Mouse (Mus musculus) forebrain, embryonic 16.5 days (tissue): ENCODE results near the gene Prkce. TPM values are rescaled to one million over a fixed set of nuclear protein-coding genes. Genes with fewer than 3 reads are reported as not detected.

Experiments used
- ATAC-seq: fragments of 200-750 bp; cut with Nextera tagmentation; 2 replicates; pipeline ENCODE4 v1.8.0; 2017; ENCODE audit warnings: mild to moderate bottlenecking, moderate library complexity
- H3K27ac ChIP-seq: fragments of 300-500 bp; sonication (generic); 2 replicates; pipeline ENCODE4 v1.5.1; 2014; ENCODE audit warnings: low read length, control low read depth
- H3K27me3 ChIP-seq: fragments of 300-500 bp; sonication (generic); replicated peaks from 2 replicates; pipeline ENCODE4 v1.6.1; 2014; ENCODE audit warnings: low read length; ENCODE audit not compliant: control insufficient read depth, insufficient read depth
- H3K36me3 ChIP-seq: fragments of 300-500 bp; sonication (generic); 2 replicates; pipeline ENCODE4 v1.6.1; 2014; ENCODE audit not compliant: control insufficient read depth, insufficient read depth
- H3K4me1 ChIP-seq: fragments of 300-500 bp; sonication (generic); replicated peaks from 2 replicates; pipeline ENCODE4 v1.6.1; 2014; ENCODE audit warnings: low read length; ENCODE audit not compliant: control insufficient read depth, insufficient read depth
- H3K4me2 ChIP-seq: fragments of 300-500 bp; sonication (generic); 2 replicates; pipeline ENCODE4 v1.6.1; 2014; ENCODE audit warnings: mild to moderate bottlenecking, low read length, control low read depth
- H3K4me3 ChIP-seq: fragments of 300-500 bp; sonication (generic); replicated peaks from 2 replicates; pipeline ENCODE4 v1.5.1; 2014; ENCODE audit warnings: mild to moderate bottlenecking, low read length, control low read depth
- H3K9ac ChIP-seq: fragments of 300-500 bp; sonication (generic); replicated peaks from 2 replicates; pipeline ENCODE4 v1.6.1; 2014; ENCODE audit warnings: low read depth, low read length, control low read depth
- H3K9me3 ChIP-seq: fragments of 300-500 bp; sonication (generic); 2 replicates; pipeline ENCODE4 v1.6.1; 2016; ENCODE audit warnings: low read length; ENCODE audit not compliant: control insufficient read depth
- WGBS: fragments of 180-500 bp; shearing (Covaris S2); extraction: QIAGEN DNeasy Blood & Tissue Kit; methylation state at CpG from one replicate; pipeline ENCODE4 v1.1.7; 2014; 5-methylcytosine and 5-hydroxymethylcytosine counted together
- polyA plus RNA-seq: library from polyadenylated mRNA; unstranded; fragments of >200 nt; fragmentation: Nextera tagmentation; extraction: Ambion mirVana; gene quantifications from 2 replicates; pipeline ENCODE4 v1.2.1, GENCODE M21; 2015

Prkce gene
- polyA plus RNA-seq, 1 experiment from 2014 or later = 42.9 TPM

GRCm38 (mm10) chr17:86529003-86529402 is 361.4 kb downstream of the Prkce start:
- Histone ChIP-seq H3K27me3 (no peaks in the 10 kb centered on the region), H3K27ac (no peak overlapping the region), H3K4me2 (no peak overlapping the region), H3K4me1 (no peaks in the 10 kb centered on the region), H3K9ac (no peak overlapping the region), H3K36me3 (no peaks in the 10 kb centered on the region), H3K4me3 (no peak overlapping the region), H3K9me3 (no peaks in the 10 kb centered on the region)
- 88% methylated on average over 10 of the region's 10 CpGs for WGBS
- ATAC-seq = no peak

GRCm38 (mm10) chr17:86529411-86529810 is 361.8 kb downstream of the Prkce start:
- WGBS = 82% methylated on average over 4 of the region's 4 CpGs
- Histone ChIP-seq H3K27me3 (no peaks in the 10 kb centered on the region), H3K36me3 (no peaks in the 10 kb centered on the region)

GRCm38 (mm10) chr17:86531231-86531630 is 363.6 kb downstream of the Prkce start:
- WGBS = 88% methylated on average over 6 of the region's 6 CpGs
- Histone ChIP-seq H3K9me3 (no peaks in the 10 kb centered on the region), H3K36me3 (no peaks in the 10 kb centered on the region), H3K27me3 (no peaks in the 10 kb centered on the region), H3K4me3 (no peak overlapping the region), H3K4me2 (no peak overlapping the region), H3K4me1 (peaks cover 4% of the 10 kb centered on the region; the same call in 1 of the 2 replicates), H3K27ac (no peak overlapping the region), H3K9ac (no peak overlapping the region)
- no peak for ATAC-seq

More at GRCm38 (mm10) chr17:86529411-86529810, 361.8 kb downstream of the Prkce start:
- H3K27ac ChIP-seq = no peak overlapping the region
- no peaks in the 10 kb centered on the region for H3K9me3 ChIP-seq
- H3K9ac ChIP-seq = no peak overlapping the region
- ATAC-seq = no peak
- H3K4me3 ChIP-seq = no peak overlapping the region
- no peak overlapping the region for H3K4me2 ChIP-seq
- H3K4me1 ChIP-seq = no peaks in the 10 kb centered on the region

GRCm38 (mm10) chr17:86532783-86533548 is 365.4 kb downstream of the Prkce start:
- Histone ChIP-seq H3K4me2 (no peak overlapping the region), H3K27ac (no peak overlapping the region), H3K27me3 (no peaks in the 10 kb centered on the region), H3K36me3 (no peaks in the 10 kb centered on the region), H3K4me3 (no peak overlapping the region), H3K4me1 (peaks cover 4% of the 10 kb centered on the region; the same call in 1 of the 2 replicates), H3K9me3 (no peaks in the 10 kb centered on the region), H3K9ac (no peak overlapping the region)
- 81% methylated on average over 17 of the region's 17 CpGs for WGBS
- ATAC-seq = no peak

- WGBS = 81% methylated on average over 11 of the region's 11 CpGs
- Histone ChIP-seq H3K4me1 (peaks cover 4% of the 10 kb centered on the region; the same call in 1 of the 2 replicates), H3K9ac (no peak overlapping the region), H3K27ac (no peak overlapping the region), H3K36me3 (no peaks in the 10 kb centered on the region), H3K4me3 (no peak overlapping the region), H3K9me3 (no peaks in the 10 kb centered on the region), H3K4me2 (no peak overlapping the region), H3K27me3 (no peaks in the 10 kb centered on the region)
- ATAC-seq = no peak
Measured at GRCm38 (mm10) chr17:86533549-86533851, 365.9 kb downstream of the Prkce start.

- 72% methylated on average over 10 of the region's 10 CpGs for WGBS
- no peak overlapping the region for H3K4me2 ChIP-seq
- no peak overlapping the region; the same call in 1 of the 2 replicates for H3K27ac ChIP-seq
- no peaks in the 10 kb centered on the region for H3K27me3 ChIP-seq
- 0 out of 2 replicates have a peak, but pooled peaks have one; percentile 19 for ATAC-seq
- no peaks in the 10 kb centered on the region for H3K9me3 ChIP-seq
- H3K36me3 ChIP-seq = no peaks in the 10 kb centered on the region
- H3K9ac ChIP-seq = no peak overlapping the region
- H3K4me1 ChIP-seq = peaks cover 4% of the 10 kb centered on the region; the same call in 1 of the 2 replicates
- no peak overlapping the region for H3K4me3 ChIP-seq
Measured at GRCm38 (mm10) chr17:86535096-86535495, 367.5 kb downstream of the Prkce start.

- no peaks in the 10 kb centered on the region for H3K36me3 ChIP-seq
- no peak overlapping the region for H3K27ac ChIP-seq
- no peak overlapping the region for H3K9ac ChIP-seq
- ATAC-seq = peak; percentile 85
- H3K4me1 ChIP-seq = peaks cover 4% of the 10 kb centered on the region; the same call in 1 of the 2 replicates
- WGBS = 43% methylated on average over 22 of the region's 22 CpGs
- no peaks in the 10 kb centered on the region for H3K9me3 ChIP-seq
- H3K4me2 ChIP-seq = peak overlapping the region; percentile 20
- H3K27me3 ChIP-seq = no peaks in the 10 kb centered on the region
- no peak overlapping the region for H3K4me3 ChIP-seq
Measured at GRCm38 (mm10) chr17:86535827-86536656, 368.5 kb downstream of the Prkce start.

- no peak for ATAC-seq
- H3K36me3 ChIP-seq = no peaks in the 10 kb centered on the region
- no peak overlapping the region for H3K27ac ChIP-seq
- 92% methylated on average over 18 of the region's 18 CpGs for WGBS
- no peaks in the 10 kb centered on the region for H3K27me3 ChIP-seq
- H3K4me3 ChIP-seq = no peak overlapping the region
- peaks cover 3% of the 10 kb centered on the region; the same call in 1 of the 2 replicates for H3K4me1 ChIP-seq
- no peak overlapping the region for H3K4me2 ChIP-seq
- no peak overlapping the region for H3K9ac ChIP-seq
- H3K9me3 ChIP-seq = no peaks in the 10 kb centered on the region
Measured at GRCm38 (mm10) chr17:86539881-86540430, 372.4 kb downstream of the Prkce start.

- Histone ChIP-seq H3K9ac (no peak overlapping the region), H3K27me3 (no peaks in the 10 kb centered on the region), H3K4me1 (0 out of 2 replicates have a peak, but pooled peaks cover 4% of the 10 kb centered on the region), H3K4me2 (no peak overlapping the region), H3K27ac (no peak overlapping the region), H3K4me3 (no peak overlapping the region), H3K36me3 (no peaks in the 10 kb centered on the region), H3K9me3 (no peaks in the 10 kb centered on the region)
- WGBS = 23% methylated on average over 7 of the region's 7 CpGs
- peak; percentile 62; the same call in 1 of the 2 replicates for ATAC-seq
Measured at GRCm38 (mm10) chr17:86546529-86546928, 378.9 kb downstream of the Prkce start.
